Mouse (Mus musculus) kidney, embryonic 14.5 days (tissue): ENCODE data around the gene Celf5. TPM values are rescaled to one million over a fixed set of nuclear protein-coding genes. Genes with fewer than 3 reads are reported as not detected.

Source experiments
- ATAC-seq: fragments of 200-750 bp; cut with Nextera tagmentation; 2 replicates; pipeline ENCODE4 v1.8.0; 2017; ENCODE audit warnings: moderate number of reproducible peaks, mild to moderate bottlenecking, moderate TSS enrichment, moderate library complexity; ENCODE audit not compliant: low FRiP score, low TSS enrichment
- H3K27ac ChIP-seq: fragments of 300-500 bp; sonication (generic); 2 replicates; pipeline ENCODE4 v1.5.1; 2014; ENCODE audit warnings: low read depth, mild to moderate bottlenecking, low read length, moderate library complexity, mixed read lengths
- H3K27me3 ChIP-seq: fragments of 300-500 bp; sonication (generic); 2 replicates; pipeline ENCODE4 v1.6.1; 2014; ENCODE audit warnings: mild to moderate bottlenecking, low read length; ENCODE audit not compliant: control insufficient read depth, insufficient read depth
- H3K36me3 ChIP-seq: fragments of 300-500 bp; sonication (generic); 2 replicates; pipeline ENCODE4 v1.6.1; 2014; ENCODE audit warnings: low read length, mixed read lengths; ENCODE audit not compliant: control insufficient read depth, insufficient read depth
- H3K4me1 ChIP-seq: fragments of 300-500 bp; sonication (generic); 2 replicates; pipeline ENCODE4 v1.6.1; 2014; ENCODE audit warnings: low read length, mixed read lengths; ENCODE audit not compliant: control insufficient read depth, insufficient read depth
- H3K4me2 ChIP-seq: fragments of 300-500 bp; sonication (generic); replicated peaks from 2 replicates; pipeline ENCODE4 v1.6.1; 2014; ENCODE audit warnings: low read depth, mild to moderate bottlenecking, low read length
- H3K4me3 ChIP-seq: fragments of 300-500 bp; sonication (generic); 2 replicates; pipeline ENCODE4 v1.5.1; 2014; ENCODE audit warnings: mild to moderate bottlenecking, low read length
- H3K9ac ChIP-seq: fragments of 300-500 bp; sonication (generic); 2 replicates; pipeline ENCODE4 v1.6.1; 2014; ENCODE audit warnings: low read depth, mild to moderate bottlenecking, low read length, moderate library complexity
- H3K9me3 ChIP-seq: fragments of 300-500 bp; sonication (generic); 2 replicates; pipeline ENCODE4 v1.6.1; 2016; ENCODE audit warnings: low read length; ENCODE audit not compliant: control insufficient read depth
- WGBS: fragments of 180-500 bp; shearing (Covaris S2); extraction: QIAGEN DNeasy Blood & Tissue Kit; methylation state at CpG from one replicate; pipeline ENCODE4 v1.1.7; 2014; 5-methylcytosine and 5-hydroxymethylcytosine counted together
- polyA plus RNA-seq: library from polyadenylated mRNA; unstranded; fragments of >200 nt; fragmentation: Nextera tagmentation; extraction: Ambion mirVana; gene quantifications from 2 replicates; pipeline ENCODE4 v1.2.1, GENCODE M21; 2014

The Celf5 gene
- polyA plus RNA-seq, 1 experiment from 2014 or later = 0.28 TPM

DNA sequence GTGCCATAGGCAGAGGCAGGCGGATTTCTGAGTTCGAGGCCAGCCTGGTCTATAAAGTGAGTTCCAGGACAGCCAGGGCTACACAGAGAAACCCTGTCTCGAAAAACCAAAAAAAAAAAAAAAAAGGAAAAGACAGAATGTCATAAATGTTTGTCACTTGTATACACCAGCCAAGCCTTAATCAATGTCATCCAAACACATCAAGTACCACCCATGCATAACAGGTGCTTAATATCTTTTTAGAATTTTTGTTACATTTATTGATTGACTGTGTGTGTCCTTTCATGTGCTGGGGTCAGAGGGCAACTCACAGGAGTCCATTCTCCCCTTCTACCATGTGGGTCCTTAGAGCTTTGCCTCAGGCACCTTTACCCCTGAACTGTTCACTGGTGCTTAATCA lies 17.5 kb upstream of the Celf5 start, which contains the start of gene S1pr4:
Gene S1pr4 (minus strand): TSS at position 101 of the 400 bp plus-strand sequence.
- 78% methylated on average over 3 of the region's 3 CpGs for WGBS
- no peak within 1 kb of the TSS for H3K4me2 ChIP-seq
- no peak for ATAC-seq

GRCm38 (mm10) chr10:81499250-81499901 lies 16.9 kb upstream of the Celf5 start:
- Histone ChIP-seq H3K4me3 (no peak overlapping the region), H3K4me1 (peaks cover 11% of the 10 kb centered on the region), H3K9ac (no peak overlapping the region), H3K27ac (no peak overlapping the region), H3K27me3 (peaks cover 10% of the 10 kb centered on the region; the same call in 1 of the 2 replicates), H3K4me2 (no peak overlapping the region), H3K9me3 (no peaks in the 10 kb centered on the region), H3K36me3 (peaks cover 2% of the 10 kb centered on the region; the same call in 1 of the 2 replicates)
- ATAC-seq = no peak
- 76% methylated on average over 23 of the region's 23 CpGs for WGBS

More for the DNA sequence above, 17.5 kb upstream of the Celf5 start, which contains the start of gene S1pr4:
- H3K9me3 ChIP-seq = no peaks in the 10 kb centered on the region
- H3K36me3 ChIP-seq = no peaks in the 10 kb centered on the region
- H3K27ac ChIP-seq = no peak within 1 kb of the TSS
- H3K9ac ChIP-seq = no peak within 1 kb of the TSS
- no peak within 1 kb of the TSS for H3K4me3 ChIP-seq
- H3K4me1 ChIP-seq = peaks cover 6% of the 10 kb centered on the region
- H3K27me3 ChIP-seq = peaks cover 10% of the 10 kb centered on the region; the same call in 1 of the 2 replicates

DNA sequence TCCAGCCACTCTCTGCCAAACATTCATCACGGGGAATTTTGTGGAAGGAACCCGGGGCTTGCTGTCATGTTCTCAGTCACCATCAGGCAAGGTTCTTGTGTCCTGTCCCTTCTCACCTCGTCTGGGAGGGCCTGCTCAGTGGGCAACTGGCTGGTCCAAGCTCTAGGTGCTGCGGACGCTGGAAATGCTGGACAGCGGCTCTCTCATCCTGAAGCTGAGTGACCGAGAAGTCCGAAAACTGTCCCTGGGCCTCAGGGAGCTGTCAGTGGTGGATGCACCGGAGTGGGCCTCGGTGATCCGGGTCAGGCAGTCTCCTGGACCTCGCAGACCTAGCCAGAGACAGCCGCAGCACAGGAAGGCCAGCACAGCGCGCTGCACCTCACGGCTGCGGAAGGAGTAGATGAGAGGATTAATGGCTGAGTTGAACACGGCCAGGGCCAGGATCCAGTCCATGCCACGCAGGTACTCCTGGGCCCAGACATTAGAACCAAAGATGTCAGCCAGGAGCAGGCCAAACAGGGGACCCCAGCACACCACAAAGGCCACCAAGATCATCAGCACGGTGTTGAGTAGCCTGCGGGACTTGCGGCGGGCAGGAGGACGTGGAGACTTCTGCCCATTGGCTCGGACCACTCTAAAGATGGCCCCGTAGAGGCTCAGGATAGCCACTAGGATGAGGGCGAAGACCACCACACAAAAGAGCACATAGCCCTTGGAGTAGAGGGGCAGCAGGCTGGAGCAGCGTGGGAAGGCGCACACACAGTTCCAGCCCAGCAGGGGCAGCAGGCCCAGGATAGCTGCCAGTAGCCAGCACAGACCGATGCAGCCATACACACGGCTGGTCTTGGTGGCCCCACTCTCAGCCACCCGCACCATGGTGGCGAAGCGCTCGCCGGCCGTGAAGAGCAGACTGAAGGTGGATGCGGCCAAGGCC lies 16.1 kb upstream of the Celf5 start:
- Histone ChIP-seq H3K4me3 (no peak overlapping the region), H3K9me3 (no peaks in the 10 kb centered on the region), H3K9ac (0 out of 2 replicates have a peak overlapping the region, but pooled peaks have one; percentile 4), H3K27ac (no peak overlapping the region), H3K4me2 (no peak overlapping the region), H3K4me1 (peaks cover 11% of the 10 kb centered on the region), H3K27me3 (peaks cover 6% of the 10 kb centered on the region; the same call in 1 of the 2 replicates), H3K36me3 (peaks cover 4% of the 10 kb centered on the region; the same call in 1 of the 2 replicates)
- 88% methylated on average over 38 of the region's 38 CpGs for WGBS
- ATAC-seq = no peak

DNA sequence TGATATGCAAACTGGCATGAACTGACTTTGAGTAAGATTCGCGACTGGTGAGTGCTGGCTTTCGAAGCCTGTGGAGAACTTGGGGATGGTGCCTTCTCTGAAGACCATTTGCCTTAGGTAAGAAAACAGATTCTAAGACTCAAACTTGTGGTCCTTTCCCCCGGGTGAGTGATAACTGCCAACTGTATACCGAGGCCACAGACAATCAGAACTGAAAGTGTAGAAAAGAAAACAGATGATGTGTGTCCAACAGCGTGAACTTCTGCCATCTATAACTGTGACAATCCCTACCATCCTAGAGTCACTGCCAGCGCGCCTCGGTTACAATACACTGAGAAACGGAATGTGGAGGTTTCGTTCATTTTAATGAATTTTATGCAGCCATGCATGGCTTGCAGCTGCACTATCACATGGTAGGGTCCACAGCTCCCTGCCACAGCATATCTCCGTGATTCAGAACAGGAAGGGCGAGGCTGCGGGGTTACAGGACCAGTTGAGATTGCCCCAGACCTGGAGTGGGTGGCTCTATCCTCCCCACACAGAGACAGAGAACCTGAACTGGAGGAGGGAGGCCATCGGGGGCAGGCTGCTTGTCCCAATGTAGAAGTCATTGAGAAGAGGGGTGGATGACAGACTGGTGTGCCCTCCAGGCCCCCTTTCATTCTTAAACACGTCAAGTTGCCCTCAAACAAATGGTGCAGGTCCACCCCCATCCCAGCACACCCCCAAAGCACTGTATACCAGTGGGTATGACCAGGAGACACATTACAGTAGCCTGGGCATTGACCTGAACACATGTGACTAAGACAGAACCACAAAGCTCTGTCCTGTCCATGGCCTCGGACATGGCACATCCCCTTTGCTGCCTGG lies 15.1 kb upstream of the Celf5 start:
- Histone ChIP-seq H3K27me3 (no peaks in the 10 kb centered on the region), H3K9ac (peak overlapping the region; percentile 34; the same call in 1 of the 2 replicates), H3K9me3 (no peaks in the 10 kb centered on the region), H3K4me1 (peaks cover 11% of the 10 kb centered on the region), H3K4me3 (peak overlapping the region; percentile 78), H3K36me3 (peaks cover 13% of the 10 kb centered on the region), H3K27ac (no peak overlapping the region), H3K4me2 (peak overlapping the region; percentile 41; the same call in 1 of the 2 replicates)
- 81% methylated on average over 17 of the region's 17 CpGs for WGBS
- no peak for ATAC-seq

DNA sequence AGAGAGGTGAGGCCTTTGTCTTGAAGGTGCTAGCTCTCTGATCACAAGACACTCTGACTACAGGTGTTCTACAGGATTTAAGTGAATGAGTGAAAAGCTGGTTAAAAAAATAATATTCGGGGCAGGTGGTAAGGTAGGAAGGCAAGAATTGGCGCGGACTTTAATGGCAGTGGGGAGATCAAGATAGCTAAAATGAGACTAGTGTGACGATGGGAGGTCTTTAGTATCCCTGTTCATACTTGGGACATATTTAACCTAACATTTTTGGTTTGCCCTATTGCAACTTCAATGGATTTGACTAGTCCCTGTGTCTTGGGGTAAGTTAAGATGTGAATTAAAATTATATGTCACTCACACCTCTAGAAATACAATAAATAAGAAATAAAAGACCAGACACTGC lies 14.5 kb upstream of the Celf5 start:
- Histone ChIP-seq H3K9me3 (no peaks in the 10 kb centered on the region), H3K9ac (peak overlapping the region; percentile 34), H3K4me1 (peaks cover 11% of the 10 kb centered on the region), H3K27me3 (no peaks in the 10 kb centered on the region), H3K4me2 (peak overlapping the region; percentile 41), H3K27ac (0 out of 2 replicates have a peak overlapping the region, but pooled peaks have one; percentile 48), H3K4me3 (peak overlapping the region; percentile 78), H3K36me3 (peaks cover 20% of the 10 kb centered on the region)
- 33% methylated on average over 4 of the region's 4 CpGs for WGBS
- ATAC-seq = no peak

DNA sequence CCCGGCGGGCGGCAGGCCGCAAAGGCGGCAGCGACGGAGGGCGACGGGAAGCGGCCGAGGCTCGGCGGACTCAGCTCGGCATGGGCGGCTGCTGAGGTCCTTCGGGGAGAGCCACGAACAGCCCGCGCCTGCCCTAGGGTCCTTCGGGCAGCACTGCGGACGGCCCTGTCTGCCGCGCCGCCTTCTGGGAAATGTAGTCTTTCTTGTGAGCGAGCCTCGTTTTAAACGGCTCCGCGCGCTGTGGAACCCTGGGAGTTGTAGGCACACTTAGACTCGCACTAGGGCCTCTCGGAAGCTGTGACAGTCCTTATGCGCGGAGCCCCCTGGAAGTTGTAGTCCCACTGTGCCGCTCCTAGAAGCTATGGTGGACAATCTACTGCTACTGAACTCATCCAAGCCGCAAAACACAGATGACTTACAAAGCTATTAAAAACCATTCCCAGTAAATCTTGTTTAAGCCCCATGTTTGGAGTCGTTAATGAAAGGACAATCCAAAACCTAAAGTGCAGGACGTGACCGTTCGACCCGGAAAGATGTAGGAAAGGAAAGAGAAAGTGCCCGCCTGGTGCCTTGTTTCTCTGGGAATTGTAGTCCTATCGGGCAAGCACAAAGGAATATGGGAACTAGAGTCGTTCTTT lies 13.9 kb upstream of the Celf5 start, which contains the start of gene Ncln:
Gene Ncln (minus strand): TSS at position 129 of the 638 bp plus-strand sequence.
- Histone ChIP-seq H3K4me1 (peaks cover 11% of the 10 kb centered on the region), H3K27me3 (no peaks in the 10 kb centered on the region), H3K27ac (peak within 1 kb of the TSS; percentile 48; the same call in 1 of the 2 replicates), H3K4me3 (peak within 1 kb of the TSS; percentile 78), H3K4me2 (peak within 1 kb of the TSS; percentile 96), H3K36me3 (peaks cover 26% of the 10 kb centered on the region), H3K9ac (peak within 1 kb of the TSS; percentile 83), H3K9me3 (no peaks in the 10 kb centered on the region)
- peak; percentile 95 for ATAC-seq
- WGBS = under 1% methylated on average over 32 of the region's 45 CpGs

GRCm38 (mm10) chr10:81495616-81496263 lies 13.2 kb upstream of the Celf5 start:
- peak overlapping the region; percentile 96 for H3K4me2 ChIP-seq
- peak overlapping the region; percentile 83 for H3K9ac ChIP-seq
- H3K27me3 ChIP-seq = no peaks in the 10 kb centered on the region
- H3K4me3 ChIP-seq = peak overlapping the region; percentile 78
- 1% methylated on average over 38 of the region's 41 CpGs for WGBS
- H3K4me1 ChIP-seq = peaks cover 11% of the 10 kb centered on the region
- H3K27ac ChIP-seq = peak overlapping the region; percentile 38; the same call in 1 of the 2 replicates
- no peaks in the 10 kb centered on the region for H3K9me3 ChIP-seq
- peaks cover 32% of the 10 kb centered on the region for H3K36me3 ChIP-seq
- peak; percentile 17 for ATAC-seq
